ENCODE assay signal across 8 mouse cellular contexts in the genomic region with DNA sequence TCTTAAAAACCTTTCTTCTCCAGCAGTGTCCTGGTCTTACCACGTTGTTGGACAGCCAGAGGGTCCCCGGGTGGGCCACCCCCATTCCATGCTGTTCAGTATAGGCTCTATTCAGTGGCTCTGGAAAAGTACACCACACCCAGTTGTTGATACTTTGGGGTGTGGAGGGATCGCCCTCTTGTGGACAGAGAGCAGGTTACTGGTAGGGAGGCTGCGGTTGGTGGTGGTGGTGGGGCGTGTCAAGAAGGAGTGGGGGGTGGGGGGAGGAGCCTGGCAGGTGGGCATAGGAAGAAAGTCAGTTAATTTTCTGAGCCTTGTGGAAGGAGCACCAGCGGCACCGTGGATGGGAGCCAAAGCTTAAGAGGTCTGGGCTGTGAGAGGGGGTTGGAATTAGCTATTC. TPM values are rescaled to one million over a fixed set of nuclear protein-coding genes. Genes with fewer than 3 reads are reported as not detected.
DNase-seq lines count a peak whose midpoint lies in the region; ATAC-seq and TF ChIP-seq lines count a peak whose summit lies in the region.

No protein-coding gene starts in this region.

- H3K9me3 ChIP-seq in G1E (replicated peaks) = no peaks in the 10 kb centered on the region
- H3K9me3 ChIP-seq in forebrain, postnatal 0 days (ENCODE audit: low read length) = no peaks in the 10 kb centered on the region
- H3K9me3 ChIP-seq in lung, embryonic 15.5 days = no peaks in the 10 kb centered on the region

- ATAC-seq in G1E (ENCODE audit: extremely low read depth, insufficient number of reproducible peaks, low FRiP score, poor library complexity, severe bottlenecking) = no peak
- peak; percentile 70; the same call in 1 of the 2 replicates for ATAC-seq in forebrain, postnatal 0 days
- ATAC-seq in lung, embryonic 15.5 days (ENCODE audit: borderline replicate concordance, extremely low read depth, low FRiP score, low TSS enrichment) = peak; percentile 77

- intact Hi-C loops in heart, postnatal 36 days (cut with DNase I) = loop anchor here (1.0 to 10.0 kb wide), 4 partner anchors 30 to 201 kb away; a partner anchor contains a TSS

- no peak for TF ChIP-seq CTCF in G1E (IDR thresholded peaks at IDR 0.05; ENCODE audit: low read depth, low read length)
- TF ChIP-seq CTCF in forebrain, postnatal 0 days (IDR thresholded peaks at IDR 0.05; ENCODE audit: low read depth) = peak; percentile 68

- H3K27ac ChIP-seq in forebrain, postnatal 0 days (ENCODE audit: low read depth, low read length) = no peak overlapping the region
- peak overlapping the region; percentile 51 for H3K27ac ChIP-seq in lung, embryonic 15.5 days

- DNase-seq in G1E (ENCODE audit: low spot score) = peak; percentile 39
- DNase-seq in cerebellum, adult 11 months = peak; percentile 18
- peak; percentile 60 for DNase-seq in forebrain, postnatal 0 days
- peak; percentile 73 to 79 for DNase-seq in heart, postnatal 36 days
- DNase-seq in layer of hippocampus, adult 8-10 months (ENCODE audit: low spot score in 2 of 2) = peak; percentile 68 to 71
- peak; percentile 60 for DNase-seq in ovary, postnatal 36 days (ENCODE audit: low spot score)
- DNase-seq in thymus, postnatal 25 days = peak; percentile 85

- H3K4me3 ChIP-seq in G1E (ENCODE audit: low read depth, low read length) = no peak overlapping the region
- H3K4me3 ChIP-seq in forebrain, postnatal 0 days (ENCODE audit: low read depth, low read length) = no peak overlapping the region
- no peak overlapping the region for H3K4me3 ChIP-seq in lung, embryonic 15.5 days

- WGBS in forebrain, postnatal 0 days = 8% methylated on average over 7 of the region's 7 CpGs
- WGBS in lung, embryonic 15.5 days = 7% methylated on average over 7 of the region's 7 CpGs

- H3K36me3 ChIP-seq in G1E (replicated peaks) = no peaks in the 10 kb centered on the region
- no peaks in the 10 kb centered on the region for H3K36me3 ChIP-seq in forebrain, postnatal 0 days (ENCODE audit: insufficient read depth)
- no peaks in the 10 kb centered on the region for H3K36me3 ChIP-seq in lung, embryonic 15.5 days

- H3K4me1 ChIP-seq in G1E (ENCODE audit: insufficient read depth, low read depth, low read length) = peaks cover 4% of the 10 kb centered on the region
- 0 out of 2 replicates have a peak, but pooled peaks cover 3% of the 10 kb centered on the region for H3K4me1 ChIP-seq in forebrain, postnatal 0 days (ENCODE audit: insufficient read depth)
- H3K4me1 ChIP-seq in lung, embryonic 15.5 days = peaks cover 20% of the 10 kb centered on the region

- H3K4me2 ChIP-seq in forebrain, postnatal 0 days (ENCODE audit: low read depth) = no peak overlapping the region
- peak overlapping the region; percentile 77 for H3K4me2 ChIP-seq in lung, embryonic 15.5 days

- H3K27me3 ChIP-seq in G1E (ENCODE audit: insufficient read depth, low read length) = peaks cover 13% of the 10 kb centered on the region
- H3K27me3 ChIP-seq in forebrain, postnatal 0 days (ENCODE audit: insufficient read depth, low read length) = no peaks in the 10 kb centered on the region
- H3K27me3 ChIP-seq in lung, embryonic 15.5 days = no peaks in the 10 kb centered on the region

- no peak overlapping the region for H3K9ac ChIP-seq in forebrain, postnatal 0 days
- H3K9ac ChIP-seq in lung, embryonic 15.5 days = no peak overlapping the region

RNA-seq across cellular contexts. Expression of a gene that starts 2.7 kb away (rescaled TPM):
- total RNA-seq in G1E (2014; fragmentation: Nextera tagmentation) (not detected in 2 replicates), G1E (2017) (0.35 TPM in 1 of 2 replicates, not detected in the other)
- polyA plus RNA-seq in G1E (2012) = not detected in 2 replicates
- 17.9 and 18.1 TPM in 2 replicates for total RNA-seq in forebrain, postnatal 0 days (2014; rRNA removed)
- 34.9 and 40.7 TPM in 2 replicates for polyA plus RNA-seq in forebrain, postnatal 0 days (2015; fragmentation: Nextera tagmentation; extraction: Ambion mirVana)
- total RNA-seq in heart, postnatal 36 days (2021) = 10 to 100 TPM; 71.6 to 89.7 TPM
- total RNA-seq in layer of hippocampus, adult 8-10 months (2022) = 10 to 100 TPM; 22.1 to 95.0 (median 51.5) TPM
- polyA plus RNA-seq in lung, embryonic 15.5 days (2015; fragmentation: Nextera tagmentation; extraction: Ambion mirVana) = 148 and 158 TPM in 2 replicates

RNA-seq across cellular contexts. Expression of a gene that starts 7.1 kb away (rescaled TPM):
- total RNA-seq in G1E (2014; fragmentation: Nextera tagmentation) (not detected in 2 replicates), G1E (2017) (not detected in 2 replicates)
- not detected in 2 replicates for polyA plus RNA-seq in G1E (2012)
- total RNA-seq in forebrain, postnatal 0 days (2014; rRNA removed) = not detected in 2 replicates
- polyA plus RNA-seq in forebrain, postnatal 0 days (2015; fragmentation: Nextera tagmentation; extraction: Ambion mirVana) = 0.79 TPM in 1 of 2 replicates, not detected in the other
- not detected for total RNA-seq in heart, postnatal 36 days (2021)
- not detected for total RNA-seq in layer of hippocampus, adult 8-10 months (2022)
- not detected in 2 replicates for polyA plus RNA-seq in lung, embryonic 15.5 days (2015; fragmentation: Nextera tagmentation; extraction: Ambion mirVana)

RNA-seq across cellular contexts. Expression of a gene that starts 11.8 kb away (rescaled TPM):
- total RNA-seq in G1E (2014; fragmentation: Nextera tagmentation) (not detected in 2 replicates), G1E (2017) (0.64 TPM in 1 of 2 replicates, not detected in the other)
- polyA plus RNA-seq in G1E (2012) = not detected in 2 replicates
- total RNA-seq in forebrain, postnatal 0 days (2014; rRNA removed) = 2.8 and 5.9 TPM in 2 replicates
- polyA plus RNA-seq in forebrain, postnatal 0 days (2015; fragmentation: Nextera tagmentation; extraction: Ambion mirVana) = 2.1 and 2.4 TPM in 2 replicates
- 10 to 100 TPM; 10.1 to 14.2 TPM for total RNA-seq in heart, postnatal 36 days (2021)
- 10 to 100 TPM in 1 of 4 experiments, 1 to 10 TPM in 3; 2.7 to 17.2 (median 5.7) TPM for total RNA-seq in layer of hippocampus, adult 8-10 months (2022)
- polyA plus RNA-seq in lung, embryonic 15.5 days (2015; fragmentation: Nextera tagmentation; extraction: Ambion mirVana) = 6.0 and 8.9 TPM in 2 replicates

RNA-seq across cellular contexts. Expression of a gene that starts 13.7 kb away (rescaled TPM):
- total RNA-seq in G1E (2014; fragmentation: Nextera tagmentation) = not detected in 2 replicates
- total RNA-seq in G1E (2017) = not detected in 2 replicates
- not detected in 2 replicates for polyA plus RNA-seq in G1E (2012)
- total RNA-seq in forebrain, postnatal 0 days (2014; rRNA removed) = not detected in 2 replicates
- not detected in 2 replicates for polyA plus RNA-seq in forebrain, postnatal 0 days (2015; fragmentation: Nextera tagmentation; extraction: Ambion mirVana)
- not detected for total RNA-seq in heart, postnatal 36 days (2021)
- total RNA-seq in layer of hippocampus, adult 8-10 months (2022) = not detected
- polyA plus RNA-seq in lung, embryonic 15.5 days (2015; fragmentation: Nextera tagmentation; extraction: Ambion mirVana) = not detected in 2 replicates

RNA-seq across cellular contexts. Expression of a gene that starts 25.4 kb away (rescaled TPM):
- total RNA-seq in G1E (2014; fragmentation: Nextera tagmentation) = not detected in 2 replicates
- total RNA-seq in G1E (2017) = not detected in 2 replicates
- polyA plus RNA-seq in G1E (2012) = not detected in 2 replicates
- total RNA-seq in forebrain, postnatal 0 days (2014; rRNA removed) = not detected in 2 replicates
- not detected in 2 replicates for polyA plus RNA-seq in forebrain, postnatal 0 days (2015; fragmentation: Nextera tagmentation; extraction: Ambion mirVana)
- not detected for total RNA-seq in heart, postnatal 36 days (2021)
- not detected for total RNA-seq in layer of hippocampus, adult 8-10 months (2022)
- polyA plus RNA-seq in lung, embryonic 15.5 days (2015; fragmentation: Nextera tagmentation; extraction: Ambion mirVana) = not detected in 2 replicates

Comparison
In these comparisons a context has a peak if more than half of its experiments do, and no peak if none do; other contexts are left out.
1. DNase-seq: peak in every context shown above with its lines; median percentile 85 in thymus, postnatal 25 days; 76 in heart, postnatal 36 days; 70 in layer of hippocampus, adult 8-10 months; 60 in forebrain, postnatal 0 days; 60 in ovary, postnatal 36 days; 39 in G1E; 18 in cerebellum, adult 11 months.
2. RNA of a gene that starts 2.7 kb away (total RNA-seq): 71.6 to 89.7 TPM in heart, postnatal 36 days, 22.1 to 95.0 TPM in layer of hippocampus, adult 8-10 months and 17.9 to 18.1 TPM in forebrain, postnatal 0 days; 0.35 TPM in G1E; every median in the first group is over 10 times any median in the second.